Mouse (Mus musculus) kidney, postnatal 25 days (tissue): ENCODE results near the gene Zim1.

Experiments used
- DNase-seq, 2 experiments: peaks; one replicate each; pipeline ENCODE4 v3.0.0; 2021; ENCODE audit warnings: mixed read lengths in 2 of 2

The Zim1 gene

DNA sequence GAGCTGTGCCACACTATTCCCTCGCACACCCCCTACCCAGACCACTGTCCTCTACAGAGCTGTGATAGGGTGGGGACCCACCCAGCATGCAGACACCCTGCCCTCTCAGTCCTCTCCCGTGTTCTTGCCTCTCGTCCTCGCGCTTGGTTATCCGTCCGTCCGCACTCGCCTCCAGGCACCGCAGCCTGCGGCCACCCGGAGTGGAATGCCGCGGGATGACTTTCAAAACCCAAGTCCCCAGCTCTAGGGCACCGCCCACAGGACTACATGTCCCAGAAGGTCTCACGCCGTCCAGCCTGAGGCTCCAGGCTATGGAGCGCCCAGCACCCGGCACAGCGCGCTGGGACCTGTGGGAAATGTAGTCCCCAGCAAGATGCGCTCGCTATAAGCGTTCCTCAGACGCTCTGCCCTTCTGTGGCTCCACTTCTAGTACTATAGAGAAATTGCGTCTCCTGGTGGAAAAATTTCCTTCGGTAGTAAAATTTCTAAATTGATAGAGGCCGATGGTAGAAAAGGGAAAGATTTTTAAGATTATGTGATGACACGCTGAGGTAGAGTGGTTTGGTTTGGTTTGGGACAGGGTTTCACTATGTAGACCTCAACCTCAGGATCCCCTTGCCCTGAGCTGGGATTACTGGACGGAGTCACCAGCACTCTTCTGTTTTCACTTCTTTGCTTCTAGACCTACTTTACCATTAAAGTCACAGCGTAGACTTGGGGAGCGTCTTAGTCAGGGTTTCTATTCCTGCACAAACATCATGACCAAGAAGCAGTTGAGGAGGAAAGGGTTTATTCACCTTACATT lies at the start of gene Zim1:
Zim1 (minus strand) TSS at position 210 of the 805 bp plus-strand sequence.
- peak; percentile 84 to 90 for DNase-seq

DNA sequence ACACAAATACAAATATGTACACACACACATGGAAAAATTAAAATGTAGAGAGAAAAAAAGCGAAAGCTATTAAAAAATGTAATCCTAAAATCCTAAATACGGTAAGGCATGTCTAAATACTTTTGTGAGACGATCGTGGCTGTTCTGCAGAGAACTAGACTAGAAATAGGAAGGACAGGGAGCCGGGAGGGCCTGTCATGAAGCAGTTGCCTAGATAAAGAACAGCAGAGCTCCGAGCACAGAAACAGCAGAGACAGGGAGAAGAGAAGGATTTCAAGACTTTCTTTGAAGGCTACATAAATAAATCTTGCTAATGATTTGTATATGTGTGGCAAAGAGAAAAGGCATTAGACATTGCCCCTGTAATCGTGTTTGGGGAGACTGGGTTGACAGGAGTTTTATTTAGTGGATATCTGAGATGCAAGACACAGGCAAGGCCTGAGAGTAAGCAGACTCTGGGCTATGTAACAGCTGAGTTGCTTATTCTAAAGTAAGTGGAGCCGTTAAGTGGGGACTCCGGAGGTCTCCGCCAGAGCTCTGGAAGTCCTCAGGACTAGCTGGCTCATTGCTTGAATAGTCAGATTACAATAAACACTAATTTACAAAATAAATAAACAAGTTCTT lies 48.1 kb upstream of the Zim1 start:
- no peak for DNase-seq

DNA sequence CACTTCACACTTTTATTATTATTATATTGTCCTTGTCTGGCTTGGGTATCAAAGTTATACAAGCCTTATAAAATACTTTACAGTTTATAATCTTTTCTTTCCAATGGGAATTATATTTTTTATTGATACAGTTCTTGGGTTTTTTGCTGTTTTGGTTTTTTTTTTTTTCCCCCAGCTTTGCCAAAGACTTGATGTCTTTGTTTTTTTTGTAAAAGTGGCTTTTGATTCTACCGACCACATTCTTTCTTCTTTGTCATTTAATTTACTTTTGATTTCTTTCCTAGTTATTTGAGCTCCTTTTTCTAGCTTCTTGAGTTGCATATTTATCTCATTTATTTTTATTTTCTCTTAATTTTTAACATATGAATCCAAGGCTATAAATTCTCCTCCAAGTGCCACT lies 39.8 kb upstream of the Zim1 start:
- no peak for DNase-seq

DNA sequence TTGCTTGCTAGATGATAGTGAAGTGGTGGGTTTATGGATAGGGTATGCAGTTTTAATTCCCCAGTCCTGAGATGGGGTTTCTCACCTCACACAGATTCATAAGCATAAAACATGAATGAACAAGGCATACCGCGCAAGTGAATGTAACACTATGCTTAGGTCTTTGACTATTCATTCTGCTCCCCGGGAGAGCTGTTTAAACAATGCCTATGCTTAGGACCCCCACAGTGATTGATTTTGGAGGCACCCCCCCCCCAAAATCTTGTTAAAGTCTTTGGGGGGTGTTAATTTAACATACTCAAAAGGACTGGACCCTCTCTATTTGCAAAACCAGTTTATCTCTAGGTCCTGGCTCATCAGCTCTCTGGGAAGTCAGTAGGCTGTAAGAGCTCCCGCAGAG lies 35.7 kb upstream of the Zim1 start:
- no peak for DNase-seq

DNA sequence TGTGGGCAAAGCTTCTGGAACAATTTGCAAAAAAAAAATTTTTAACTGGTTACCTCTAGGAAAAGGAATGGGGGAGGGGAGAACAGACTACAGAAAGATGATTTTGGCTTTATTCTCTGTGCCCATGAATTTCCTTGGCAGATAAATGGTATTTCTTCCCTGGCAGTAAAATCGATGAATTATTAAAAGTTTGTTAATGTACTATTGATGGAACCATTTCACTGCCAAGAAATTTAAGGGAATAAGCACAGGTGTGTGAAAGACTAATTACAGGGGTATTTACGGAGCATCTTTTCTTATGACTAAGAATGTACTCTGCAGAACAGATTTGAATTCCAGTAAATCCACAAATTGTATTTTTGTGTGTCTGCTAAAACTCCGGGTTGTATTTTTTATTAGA lies 35.1 kb upstream of the Zim1 start:
- no peak for DNase-seq

DNA sequence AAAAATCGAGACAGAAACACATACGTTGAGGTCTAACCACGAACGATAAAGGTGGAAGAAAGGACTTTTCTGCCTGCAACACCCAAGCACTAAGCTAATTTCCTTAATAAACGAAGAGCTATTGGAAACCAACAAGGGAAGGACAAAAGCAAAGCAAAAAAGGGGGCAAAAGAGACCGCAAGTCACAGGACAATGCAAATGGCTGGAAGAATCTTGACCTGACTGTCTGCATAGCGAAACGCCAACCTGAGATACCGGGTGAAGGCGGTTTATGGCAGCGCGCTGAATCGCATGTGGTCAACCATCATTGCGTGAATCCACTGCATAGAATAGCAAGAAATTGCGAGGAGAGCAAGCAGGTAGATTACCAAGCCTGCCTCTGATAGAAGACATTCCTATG lies 34.6 kb upstream of the Zim1 start:
- no peak for DNase-seq

DNA sequence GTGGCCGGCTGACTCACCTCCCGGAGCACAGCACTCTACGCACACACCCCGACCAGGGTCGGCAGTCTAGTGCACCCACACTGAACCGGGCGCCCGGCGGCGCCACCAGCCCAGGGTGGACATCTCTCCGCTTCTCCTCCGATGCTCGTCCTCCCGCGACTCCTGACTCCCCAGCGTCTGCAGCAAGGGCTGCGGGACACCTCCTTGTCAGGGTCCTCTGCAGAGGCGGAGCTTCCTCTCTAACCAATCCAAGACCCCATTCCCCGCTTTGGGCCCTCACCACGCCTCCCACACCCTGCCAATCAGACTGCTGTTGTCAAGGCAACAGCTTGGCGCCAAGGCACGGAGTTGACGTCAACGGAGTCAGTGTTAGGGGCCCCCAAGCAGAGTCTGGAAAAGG lies 34.0 kb upstream of the Zim1 start, which contains the start of the genes Peg3 and Usp29:
Peg3 (minus strand) TSS at position 191 of the 400 bp plus-strand sequence.
Usp29 (plus strand) TSS at position 338 of the 400 bp plus-strand sequence.
- DNase-seq = peak; percentile 71 to 88

DNA sequence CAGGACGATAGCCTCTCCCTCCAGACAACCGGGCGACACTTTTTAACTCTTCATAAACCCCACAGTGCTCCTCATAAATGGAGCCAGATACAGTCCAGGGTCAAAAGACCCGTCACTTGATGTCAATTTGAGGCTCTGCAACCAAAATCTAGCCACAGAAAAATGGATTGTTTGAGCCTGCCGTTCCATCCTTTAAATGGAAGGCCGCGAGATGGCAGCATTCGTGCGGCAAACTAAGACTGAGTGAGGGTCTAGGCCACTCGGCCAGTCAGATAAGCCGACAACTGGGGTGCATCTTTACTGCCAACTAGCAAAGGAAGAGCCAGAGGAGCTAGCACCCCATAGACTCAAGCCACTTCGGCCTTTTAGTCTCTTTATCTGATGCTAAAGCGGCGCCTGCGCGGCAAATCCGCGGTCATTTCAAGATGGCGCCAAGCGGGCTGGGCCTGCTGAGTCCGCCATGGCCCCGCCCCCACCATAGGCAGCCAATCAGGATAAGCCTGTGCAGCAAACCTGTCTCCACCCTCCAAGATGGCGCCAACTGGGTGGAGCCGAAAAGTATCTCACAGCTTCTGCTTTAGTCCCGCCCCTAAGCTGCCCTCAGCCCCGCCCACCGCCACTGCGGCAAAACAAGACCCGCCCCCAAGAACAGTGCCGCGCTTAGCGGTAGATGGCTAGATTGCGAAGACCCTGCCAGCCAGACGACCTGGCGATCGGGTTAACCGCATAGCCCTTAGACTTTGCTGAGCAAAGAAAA lies 33.0 kb upstream of the Zim1 start:
- DNase-seq = peak; percentile 98 to 99

DNA sequence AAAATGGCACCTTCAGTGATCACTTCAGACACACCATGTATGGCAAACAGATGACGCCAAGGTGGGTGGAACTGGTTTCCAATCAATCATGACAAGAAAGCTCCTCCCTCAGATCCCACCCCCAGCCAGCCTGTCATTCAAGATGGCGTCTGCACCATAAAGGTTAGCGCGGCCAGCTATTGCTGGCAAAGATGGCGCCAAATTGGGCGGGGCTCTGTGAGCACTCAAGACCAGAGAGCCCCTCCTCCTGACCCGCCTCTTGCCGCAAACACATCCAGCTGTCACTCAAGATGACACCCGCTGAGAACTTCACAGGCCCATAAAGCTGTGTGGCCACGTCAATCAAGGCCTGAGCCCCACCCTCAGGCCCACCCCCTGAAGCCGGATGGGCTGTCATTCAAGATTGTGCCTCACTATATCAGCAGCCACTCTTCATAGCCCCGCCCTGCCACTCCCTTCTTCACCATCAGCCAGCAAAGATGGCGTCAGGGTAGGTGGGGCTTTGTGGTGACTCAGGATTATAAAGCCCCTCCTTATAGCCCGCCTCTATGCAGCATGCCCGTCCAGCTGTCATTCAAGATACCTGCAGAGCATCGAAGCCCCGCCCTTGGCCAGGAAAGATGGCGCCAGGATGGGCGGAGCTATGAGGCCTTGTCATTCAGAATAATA lies 32.1 kb upstream of the Zim1 start:
- peak; percentile 93 to 97 for DNase-seq

DNA sequence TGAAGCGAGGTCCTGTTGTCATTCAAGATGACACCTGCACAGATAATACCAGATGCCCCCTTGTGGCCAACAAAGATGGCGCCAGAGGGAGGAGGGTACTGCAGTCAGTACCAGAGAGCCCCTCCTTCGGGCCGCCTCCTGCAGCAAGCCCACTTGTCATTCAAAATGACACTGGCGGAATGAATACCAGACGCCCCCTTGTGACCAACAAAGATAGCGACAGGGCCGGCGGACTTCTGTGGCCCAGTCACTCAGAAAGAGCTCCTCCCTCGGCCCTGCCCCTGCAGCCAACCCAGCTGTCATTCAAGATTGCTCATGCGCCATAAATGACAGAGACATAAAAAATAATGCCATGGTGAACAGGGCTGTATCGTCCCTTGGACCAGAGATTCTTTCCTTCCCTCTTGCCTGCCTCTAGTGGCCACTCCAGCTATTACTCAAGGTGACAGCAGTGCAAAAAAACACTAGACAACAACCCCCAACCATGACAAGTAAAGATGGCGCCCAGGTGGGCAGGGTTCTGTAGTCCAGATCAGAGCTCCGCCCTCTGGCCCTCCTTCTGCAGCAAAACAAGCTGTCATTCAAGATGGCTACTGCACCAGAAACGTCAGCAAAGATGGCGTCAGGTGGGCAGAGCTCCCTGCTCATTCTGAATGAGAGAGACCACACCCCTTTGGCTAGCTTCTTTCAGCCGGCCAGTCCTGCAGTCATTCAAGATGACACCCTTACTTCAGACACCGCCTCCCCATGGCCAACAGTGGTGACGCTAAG lies 31.3 kb upstream of the Zim1 start:
- peak; percentile 86 to 94 for DNase-seq

DNA sequence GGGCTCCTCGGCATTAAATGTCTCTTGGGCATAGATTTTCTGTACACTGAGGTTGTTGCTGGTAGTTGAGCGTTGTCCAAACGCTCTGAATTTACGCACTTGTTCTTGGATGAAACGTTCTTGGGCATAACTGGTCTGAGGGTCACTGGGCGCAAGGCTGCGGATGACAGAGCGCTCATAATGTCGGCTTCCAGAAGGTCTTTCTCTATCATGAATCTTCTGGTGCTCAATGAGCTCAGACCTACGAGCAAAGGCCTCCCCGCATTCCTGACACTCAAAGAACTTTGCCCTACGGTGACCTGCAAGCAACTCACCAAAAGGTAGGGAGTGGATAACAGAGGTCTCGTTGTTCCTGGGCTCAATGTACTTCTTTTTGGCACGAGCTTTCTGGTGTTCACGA lies 13.1 kb upstream of the Zim1 start:
- no peak for DNase-seq

DNA sequence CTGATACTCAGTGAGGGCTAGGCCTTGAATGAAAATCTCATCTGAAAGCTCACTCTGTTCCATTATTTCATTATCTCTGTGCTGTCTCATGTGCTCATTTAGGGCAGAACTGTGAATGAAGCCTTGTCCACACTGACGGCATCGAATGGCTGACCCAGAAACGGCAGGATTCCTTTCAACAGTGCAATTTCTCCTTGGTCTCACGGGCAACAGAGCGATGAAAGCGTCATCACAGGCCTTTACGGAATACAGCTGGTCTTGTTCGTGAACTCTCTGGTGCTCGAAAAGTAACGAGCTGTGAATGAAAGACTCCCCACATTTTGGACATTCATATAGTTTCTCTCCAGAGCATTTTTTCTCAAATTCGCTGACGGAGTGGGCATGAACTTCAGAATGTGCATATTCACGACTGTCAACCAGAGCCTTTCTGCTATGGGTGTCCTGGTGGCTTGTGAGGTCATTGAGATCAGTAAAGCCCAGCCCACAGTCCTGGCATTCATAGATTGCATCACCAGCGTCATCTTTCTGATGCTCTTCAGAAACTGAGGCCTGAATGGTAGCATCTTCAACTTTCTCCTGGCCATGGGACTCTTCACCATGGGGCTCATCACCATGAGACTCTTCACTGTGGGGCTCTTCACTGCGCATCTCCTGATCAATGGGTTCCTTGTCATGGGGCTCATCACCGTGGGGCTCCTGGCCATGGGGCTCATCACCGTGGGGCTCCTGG lies 12.4 kb upstream of the Zim1 start:
- no peak for DNase-seq

DNA sequence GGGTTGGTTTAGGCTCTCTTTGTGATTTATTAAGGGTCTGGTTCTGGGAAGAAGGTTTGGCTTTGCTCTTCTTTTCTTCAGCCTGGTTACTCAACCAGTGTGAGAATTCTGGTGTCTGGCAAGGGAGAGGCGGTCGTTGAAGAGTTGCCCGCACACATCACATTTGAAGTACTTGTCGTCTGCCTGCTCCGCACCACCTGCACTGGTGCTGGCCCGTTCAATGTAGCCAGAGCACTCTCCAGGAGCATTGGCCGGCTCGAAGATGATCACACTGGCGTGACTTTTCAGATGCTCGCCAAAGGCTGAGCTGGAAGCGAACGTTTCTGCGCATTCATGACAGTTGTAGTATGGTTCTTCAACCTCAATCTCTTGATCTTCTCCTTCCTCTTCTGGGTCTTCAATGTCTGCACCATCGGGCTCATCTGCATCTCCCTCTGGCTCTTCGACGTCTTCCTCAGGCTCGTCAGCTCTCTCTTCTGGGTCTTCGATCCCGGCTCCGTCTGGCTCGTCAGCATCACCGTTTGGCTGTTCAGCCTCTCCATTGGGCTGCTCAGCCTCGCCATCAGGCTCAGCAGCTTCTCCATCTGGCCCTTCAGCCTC lies 11.3 kb upstream of the Zim1 start:
- no peak for DNase-seq

DNA sequence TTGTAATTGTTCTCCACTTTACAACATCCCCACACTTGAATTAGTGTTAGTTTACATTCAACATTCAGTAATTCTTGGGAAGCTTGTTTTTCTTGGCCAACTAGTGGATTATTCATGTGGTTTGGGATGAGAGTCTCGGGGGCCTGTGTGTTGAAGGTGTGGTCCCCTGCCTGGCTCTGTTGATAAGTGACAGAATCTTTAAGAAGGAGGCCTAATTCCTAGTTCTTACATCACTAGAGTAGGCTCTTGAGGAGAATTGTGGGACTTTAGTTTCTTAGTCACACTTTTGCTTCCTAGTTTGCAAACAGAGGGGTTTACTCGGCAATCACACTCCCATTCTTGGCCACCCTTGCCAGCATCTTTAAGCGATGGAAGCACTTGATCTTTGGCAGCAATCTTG lies 3.0 kb upstream of the Zim1 start:
- no peak for DNase-seq

DNA sequence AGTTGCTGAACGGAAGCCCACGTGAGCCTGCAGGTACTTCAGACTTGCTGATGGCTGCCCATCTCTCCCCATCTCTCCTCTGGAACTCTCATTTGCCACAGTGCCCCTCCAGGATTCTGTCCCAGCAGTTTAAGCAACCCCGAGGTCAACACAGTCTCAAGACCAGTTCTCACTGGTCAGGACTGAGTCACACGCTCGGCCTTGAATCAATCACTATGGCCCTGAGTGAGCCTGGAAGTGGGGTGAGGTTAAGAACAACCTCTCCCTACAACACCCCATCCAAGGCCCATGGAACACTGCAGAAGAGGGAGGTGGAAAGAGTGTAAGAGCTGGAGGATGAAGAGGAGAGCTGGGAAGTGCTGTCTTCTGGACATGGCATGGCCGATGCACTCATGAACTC lies 10.7 kb downstream of the Zim1 start:
- no peak for DNase-seq

DNA sequence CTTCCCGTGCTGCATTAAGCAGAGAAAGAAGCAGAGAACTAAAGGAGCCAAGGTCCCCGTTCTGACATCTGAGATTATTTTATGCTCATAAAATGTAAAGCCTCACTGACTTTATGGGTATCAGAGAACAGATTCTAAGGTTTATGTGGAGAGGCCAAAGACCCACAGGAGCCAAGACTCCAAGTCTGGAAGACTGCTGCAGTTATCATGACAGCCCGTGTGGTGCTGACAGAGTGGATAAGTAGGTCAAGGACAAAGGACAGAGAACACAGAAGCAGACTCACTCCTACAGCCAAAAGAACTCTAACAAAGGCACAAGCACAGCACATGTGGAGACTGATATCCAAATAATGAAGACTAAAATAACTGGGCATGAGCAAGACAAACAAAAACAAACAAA lies 29.5 kb downstream of the Zim1 start:
- DNase-seq = no peak

DNA sequence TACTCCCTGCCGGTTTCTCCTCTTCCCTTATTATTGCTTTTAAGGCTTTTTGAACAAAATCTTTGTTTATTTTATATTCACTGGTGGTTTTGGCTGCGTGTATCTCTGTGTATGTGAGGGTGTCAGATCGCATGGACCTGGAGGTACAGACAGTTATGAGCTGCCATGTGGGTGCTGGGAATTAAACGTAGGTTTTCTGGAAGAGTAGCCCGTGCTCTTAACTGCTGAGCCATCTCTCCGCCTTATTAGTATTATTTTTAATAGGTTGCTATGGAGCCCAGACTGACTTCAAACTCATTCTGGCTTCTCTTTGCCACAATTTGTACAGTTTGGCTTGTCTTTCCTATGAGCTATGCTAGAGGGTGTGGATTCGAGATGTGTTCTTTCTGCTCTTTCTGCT lies 32.8 kb downstream of the Zim1 start:
- no peak for DNase-seq

DNA sequence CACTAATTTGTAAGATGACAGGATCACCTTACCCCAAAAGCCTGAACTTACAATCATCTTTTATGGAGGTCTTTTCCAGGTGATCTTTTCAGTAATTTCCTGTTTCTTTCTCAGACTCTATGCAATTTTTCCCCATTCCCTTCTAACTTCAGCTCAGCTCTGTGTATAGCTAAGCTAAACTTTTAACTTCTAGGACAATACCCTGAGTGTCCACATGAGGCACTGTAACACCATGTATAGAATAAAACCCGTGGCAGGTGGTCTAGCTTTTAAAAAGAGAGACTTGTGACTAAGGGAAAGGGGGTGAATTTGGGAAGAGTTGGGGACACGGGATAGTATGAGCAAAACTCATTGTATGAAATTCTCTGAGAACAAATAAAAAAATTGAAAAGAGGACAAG lies 36.6 kb downstream of the Zim1 start:
- peak in 1 of 2 experiments; percentile 50 for DNase-seq

DNA sequence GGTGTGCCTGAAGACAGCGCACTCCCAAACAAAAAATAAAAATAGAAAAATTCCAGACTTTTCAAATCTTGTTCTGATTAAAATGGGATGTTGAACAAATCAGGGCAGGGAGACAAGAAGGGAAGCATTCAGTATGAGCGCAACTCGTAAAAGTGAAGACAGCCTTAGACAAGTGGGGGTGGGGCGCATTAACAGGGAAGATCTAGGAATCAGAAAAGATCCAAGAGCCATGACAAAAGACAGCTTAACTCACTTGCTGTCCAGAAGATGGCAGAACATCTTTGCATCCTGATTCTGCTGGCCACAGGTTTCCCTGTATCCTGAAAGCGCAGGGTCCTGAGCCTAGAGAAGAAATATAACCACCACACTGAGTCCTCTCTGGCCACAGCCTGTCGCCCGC lies 37.6 kb downstream of the Zim1 start:
- DNase-seq = no peak

DNA sequence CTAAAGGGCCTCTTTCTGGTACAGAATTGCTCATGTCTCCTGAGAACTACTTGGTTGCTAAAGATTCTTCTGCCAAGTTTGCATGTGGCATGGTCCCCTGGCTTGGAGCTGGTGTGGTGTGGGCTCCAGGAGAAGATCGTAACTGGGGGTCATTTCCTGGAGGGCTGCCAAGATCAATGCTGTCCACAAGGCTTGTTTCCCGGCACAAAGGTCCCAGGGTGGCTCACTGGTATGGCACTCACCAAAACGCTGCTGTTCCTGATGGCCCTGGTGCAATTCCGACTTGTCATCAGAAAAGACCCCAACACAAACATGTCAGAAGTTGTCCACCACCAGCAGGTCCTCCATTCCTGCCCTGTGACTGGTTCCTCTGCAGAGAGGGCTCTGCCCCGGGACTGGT lies 44.1 kb downstream of the Zim1 start:
- no peak for DNase-seq

DNA sequence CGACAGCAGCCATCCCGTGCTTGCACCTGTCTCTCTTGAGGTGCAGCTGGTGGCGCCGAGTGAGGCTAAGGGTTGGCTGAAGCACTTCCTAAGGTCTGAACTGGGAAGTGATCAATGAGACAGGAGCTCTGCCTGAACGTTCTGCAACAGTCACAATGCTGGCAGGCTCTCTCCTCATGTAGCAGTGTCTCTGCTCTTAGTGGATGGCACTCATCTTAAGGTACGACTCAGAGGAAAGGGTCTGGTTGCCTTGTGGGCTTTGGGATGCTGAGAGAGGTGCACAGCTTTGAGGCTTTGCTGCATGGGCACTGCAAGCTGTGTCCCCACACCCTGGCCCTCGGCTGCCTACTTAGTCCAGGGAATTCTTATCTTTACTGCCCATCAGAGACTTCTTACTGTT lies 45.0 kb downstream of the Zim1 start:
- DNase-seq = no peak
